Mouse (Mus musculus) stomach, postnatal 0 days (tissue): ENCODE measurements around the gene Lipc.

Experiments used
- CTCF ChIP-seq: IDR thresholded peaks from 2 replicates; pipeline ENCODE4 v1.5.1; 2016; ENCODE audit warnings: antibody characterized with exemption, low read depth, mild to moderate bottlenecking, moderate library complexity
- EP300 ChIP-seq: optimal IDR thresholded peaks from 2 replicates; pipeline ENCODE3; 2016; ENCODE audit warnings: antibody characterized with exemption

GRCm38 (mm10) chr9:70960301-70960700 lies 8.3 kb upstream of the Lipc start:
- TF ChIP-seq CTCF, result no peak
- no peak for TF ChIP-seq EP300
